Mouse (Mus musculus) limb, embryonic 10.5 days (tissue): Measurements from ENCODE around the gene Ulk4. TPM values are rescaled to one million over a fixed set of nuclear protein-coding genes. Genes with fewer than 3 reads are reported as not detected.
"Not testable (repeated sequence)": the region's sequence is repeated elsewhere in the genome, so short reads cannot be mapped to it uniquely, and the experiment has no call there.

ENCODE experiments used
- DNase-seq: peaks from one replicate; pipeline ENCODE4 v3.0.0-alpha.2; 2017; ENCODE audit warnings: low spot score
- H3K27ac ChIP-seq: fragments of 300-500 bp; sonication (generic); 2 replicates; pipeline ENCODE4 v1.5.1; 2016; ENCODE audit warnings: mild to moderate bottlenecking
- H3K27me3 ChIP-seq: fragments of 300-500 bp; sonication (generic); 2 replicates; pipeline ENCODE4 v1.6.1; 2016; ENCODE audit warnings: low read depth, mild to moderate bottlenecking; ENCODE audit not compliant: poor library complexity, severe bottlenecking
- H3K36me3 ChIP-seq: fragments of 300-500 bp; sonication (generic); 2 replicates; pipeline ENCODE4 v1.6.1; 2016; ENCODE audit warnings: mild to moderate bottlenecking, moderate library complexity
- H3K4me1 ChIP-seq: fragments of 300-500 bp; sonication (generic); 2 replicates; pipeline ENCODE4 v1.6.1; 2016
- H3K4me3 ChIP-seq: fragments of 300-500 bp; sonication (generic); 2 replicates; pipeline ENCODE4 v1.5.1; 2016; ENCODE audit warnings: mild to moderate bottlenecking, moderate library complexity
- H3K9me3 ChIP-seq: fragments of 300-500 bp; sonication (generic); replicated peaks from 2 replicates; pipeline ENCODE4 v1.6.1; 2016; ENCODE audit warnings: mild to moderate bottlenecking
- WGBS: fragments of 180-500 bp; shearing (Covaris S2); methylation state at CpG from one replicate; pipeline ENCODE4 v1.1.7; 2016; 5-methylcytosine and 5-hydroxymethylcytosine counted together
- polyA plus RNA-seq: library from polyadenylated mRNA; unstranded; fragments of >200 nt; fragmentation: Nextera tagmentation; extraction: Ambion mirVana; gene quantifications from 2 replicates; pipeline ENCODE4 v1.2.1, GENCODE M21; 2016

Ulk4 gene
- polyA plus RNA-seq, 1 experiment from 2014 or later: 140 TPM

GRCm38 (mm10) chr9:120932797-120933586, 344.0 kb downstream of the Ulk4 start:
- Histone ChIP-seq H3K36me3 (peaks cover 9% of the 10 kb centered on the region), H3K27me3 (no peaks in the 10 kb centered on the region), H3K4me3 (peak overlapping the region; percentile 93), H3K4me1 (peaks cover 40% of the 10 kb centered on the region), H3K9me3 (no peaks in the 10 kb centered on the region), H3K27ac (peak overlapping the region; percentile 98)
- 6% methylated on average over 78 of the region's 78 CpGs for WGBS
- peak; percentile 99 for DNase-seq

- no peak for DNase-seq
- H3K4me1 ChIP-seq: peaks cover 33% of the 10 kb centered on the region
- WGBS: 76% methylated on average over 6 of the region's 6 CpGs
- H3K36me3 ChIP-seq: peaks cover 3% of the 10 kb centered on the region
- peak overlapping the region; percentile 98; the same call in 1 of the 2 replicates for H3K27ac ChIP-seq
- no peaks in the 10 kb centered on the region for H3K9me3 ChIP-seq
- H3K27me3 ChIP-seq: no peaks in the 10 kb centered on the region
- H3K4me3 ChIP-seq: no peak overlapping the region
Measured at GRCm38 (mm10) chr9:120932371-120932770, 344.6 kb downstream of the Ulk4 start.

DNA sequence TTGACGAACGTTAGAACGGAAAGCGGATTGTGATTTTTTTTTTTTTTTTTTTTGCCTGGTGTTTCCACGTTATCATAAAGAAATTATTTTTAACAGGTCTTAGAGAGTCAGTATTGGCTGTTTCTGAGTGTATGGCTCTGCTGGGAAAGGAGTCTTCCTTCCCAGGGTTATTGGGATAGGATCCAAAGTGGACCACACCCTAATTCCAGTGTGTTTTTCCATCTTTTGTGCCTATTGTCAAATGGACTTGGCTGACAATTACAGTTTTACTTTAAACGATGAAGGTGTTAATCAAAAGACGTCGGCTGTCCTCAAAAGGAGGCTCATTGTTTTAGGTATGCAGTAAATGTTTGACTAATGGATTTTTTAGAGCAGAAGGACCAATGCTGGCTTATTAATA, 346.2 kb downstream of the Ulk4 start:
- Histone ChIP-seq H3K9me3 (no peaks in the 10 kb centered on the region), H3K36me3 (no peaks in the 10 kb centered on the region), H3K4me1 (peaks cover 26% of the 10 kb centered on the region), H3K4me3 (no peak overlapping the region), H3K27me3 (no peaks in the 10 kb centered on the region), H3K27ac (no peak overlapping the region)
- no peak for DNase-seq
- WGBS: 89% methylated on average over 8 of the region's 8 CpGs

DNA sequence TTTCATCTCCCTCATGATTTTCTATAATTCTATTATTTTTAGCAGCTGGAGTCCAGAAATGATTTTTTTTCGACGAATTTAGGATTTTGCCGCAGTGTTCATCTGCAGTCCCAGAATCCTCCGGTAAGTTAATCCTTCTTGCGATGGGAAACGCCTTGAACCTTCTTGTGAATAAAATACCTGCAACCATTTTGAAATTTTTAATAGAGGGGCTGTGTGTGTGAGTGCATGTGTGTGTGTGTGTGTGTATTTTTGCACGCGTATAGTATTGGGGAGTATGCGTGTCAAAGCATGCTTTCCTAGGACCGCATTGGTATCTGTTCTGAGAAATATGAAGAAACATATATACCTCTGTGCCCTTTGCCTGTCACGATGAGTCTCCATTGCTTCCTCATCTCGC, 347.0 kb downstream of the Ulk4 start:
- Histone ChIP-seq H3K4me3 (no peak overlapping the region), H3K4me1 (peaks cover 18% of the 10 kb centered on the region), H3K27ac (no peak overlapping the region), H3K36me3 (no peaks in the 10 kb centered on the region), H3K27me3 (no peaks in the 10 kb centered on the region), H3K9me3 (no peaks in the 10 kb centered on the region)
- 97% methylated on average over 12 of the region's 12 CpGs for WGBS
- DNase-seq: no peak

GRCm38 (mm10) chr9:120929081-120929480, 347.9 kb downstream of the Ulk4 start, which contains the start of gene Ctnnb1:
Ctnnb1 (plus strand) TSS chr9:120929216.
- Histone ChIP-seq H3K4me1 (peaks cover 15% of the 10 kb centered on the region), H3K27ac (no peak within 1 kb of the TSS), H3K9me3 (no peaks in the 10 kb centered on the region), H3K4me3 (no peak within 1 kb of the TSS), H3K27me3 (no peaks in the 10 kb centered on the region), H3K36me3 (no peaks in the 10 kb centered on the region)
- 87% methylated on average over 11 of the region's 11 CpGs for WGBS
- DNase-seq: no peak

- Histone ChIP-seq H3K4me1 (peaks cover 7% of the 10 kb centered on the region), H3K9me3 (no peaks in the 10 kb centered on the region), H3K27me3 (no peaks in the 10 kb centered on the region), H3K36me3 (no peaks in the 10 kb centered on the region), H3K4me3 (no peak overlapping the region), H3K27ac (no peak overlapping the region)
- DNase-seq: no peak
- WGBS: 28% methylated on average over 9 of the region's 9 CpGs
Measured at GRCm38 (mm10) chr9:120926939-120927606, 349.9 kb downstream of the Ulk4 start.

DNA sequence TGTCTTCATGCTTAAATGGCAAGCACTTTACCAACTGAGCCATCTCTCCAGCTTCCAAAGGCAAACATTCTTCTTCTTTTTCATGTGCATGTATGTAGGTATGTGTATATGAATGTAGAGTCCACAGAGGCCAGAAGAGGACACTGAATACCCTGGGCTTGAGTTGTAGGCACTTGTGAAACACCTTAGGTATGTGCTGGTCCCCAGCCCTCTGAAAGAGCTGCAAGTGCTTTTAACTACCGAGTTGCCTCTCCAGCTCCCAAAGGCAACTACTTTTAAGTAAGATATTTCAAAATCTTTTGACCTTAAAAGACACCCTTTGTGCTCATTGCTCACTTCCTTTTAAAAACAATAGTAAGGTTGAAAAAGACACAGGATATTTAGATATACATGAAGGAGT, 350.9 kb downstream of the Ulk4 start:
- 64% methylated on average over 1 of the region's 1 CpGs for WGBS
- H3K27me3 ChIP-seq: no peaks in the 10 kb centered on the region
- no peak overlapping the region for H3K27ac ChIP-seq
- no peak for DNase-seq
- no peaks in the 10 kb centered on the region for H3K36me3 ChIP-seq
- peaks cover 6% of the 10 kb centered on the region for H3K4me1 ChIP-seq
- no peaks in the 10 kb centered on the region for H3K9me3 ChIP-seq
- no peak overlapping the region for H3K4me3 ChIP-seq

DNA sequence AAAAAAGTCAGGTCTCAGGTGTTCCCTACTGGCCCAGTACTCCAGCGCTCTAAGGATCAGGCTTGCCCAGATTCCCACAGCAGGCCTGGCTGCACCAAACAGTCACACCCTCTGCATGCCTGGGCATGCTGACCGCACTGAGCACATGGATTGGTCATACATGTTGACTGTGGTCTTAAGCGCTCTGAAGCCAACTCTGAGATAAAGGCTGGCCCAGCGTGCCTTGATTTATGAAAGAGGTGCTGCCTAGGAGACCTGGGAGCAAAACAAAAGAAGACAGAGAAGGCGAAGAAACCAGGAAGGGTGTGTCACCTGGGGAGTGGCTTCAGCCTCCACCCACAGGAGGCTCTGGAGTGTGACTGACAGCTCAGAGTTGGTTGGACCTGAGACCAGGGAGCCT, 357.9 kb downstream of the Ulk4 start:
- DNase-seq: no peak
- WGBS: 76% methylated on average over 5 of the region's 5 CpGs
- H3K27ac ChIP-seq: 0 out of 2 replicates have a peak overlapping the region, but pooled peaks have one; percentile 15

GRCm38 (mm10) chr9:120918642-120919041, 358.4 kb downstream of the Ulk4 start:
- Histone ChIP-seq H3K36me3 (no peaks in the 10 kb centered on the region), H3K27ac (no peak overlapping the region), H3K4me1 (no peaks in the 10 kb centered on the region), H3K4me3 (no peak overlapping the region), H3K27me3 (no peaks in the 10 kb centered on the region), H3K9me3 (no peaks in the 10 kb centered on the region; the same call in 1 of the 2 replicates)
- no peak for DNase-seq
- WGBS: 66% methylated on average over 6 of the region's 6 CpGs

More for the DNA sequence above, 357.9 kb downstream of the Ulk4 start:
- Histone ChIP-seq H3K36me3 (no peaks in the 10 kb centered on the region), H3K27me3 (no peaks in the 10 kb centered on the region), H3K4me3 (no peak overlapping the region), H3K4me1 (no peaks in the 10 kb centered on the region), H3K9me3 (no peaks in the 10 kb centered on the region; the same call in 1 of the 2 replicates)

GRCm38 (mm10) chr9:120918211-120918610, 358.8 kb downstream of the Ulk4 start:
- no peak overlapping the region for H3K4me3 ChIP-seq
- WGBS: 90% methylated on average over 5 of the region's 5 CpGs
- no peaks in the 10 kb centered on the region for H3K4me1 ChIP-seq
- H3K9me3 ChIP-seq: no peaks in the 10 kb centered on the region; the same call in 1 of the 2 replicates
- no peaks in the 10 kb centered on the region for H3K27me3 ChIP-seq
- no peak for DNase-seq
- no peak overlapping the region for H3K27ac ChIP-seq
- no peaks in the 10 kb centered on the region for H3K36me3 ChIP-seq

DNA sequence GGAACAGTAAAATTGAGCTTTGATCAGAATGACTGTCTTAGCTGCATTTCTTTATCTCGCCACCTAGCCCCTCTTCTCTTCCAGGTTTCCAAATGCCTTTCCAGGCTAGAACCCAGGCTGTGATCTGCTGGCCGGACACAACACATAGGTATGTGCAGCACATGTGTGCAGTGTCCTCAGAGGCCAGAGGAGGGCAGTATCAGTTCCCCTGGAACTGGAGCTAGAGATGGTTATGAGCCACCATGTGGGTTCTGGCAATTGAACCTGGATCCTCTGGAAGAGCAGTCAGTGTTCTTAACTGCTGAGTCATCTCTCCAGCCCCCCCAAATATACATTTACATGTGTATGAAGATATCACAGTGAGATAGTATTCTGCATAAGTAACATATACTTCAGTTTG, 359.4 kb downstream of the Ulk4 start:
- H3K27me3 ChIP-seq, H3K4me1 ChIP-seq, H3K27ac ChIP-seq, H3K9me3 ChIP-seq, H3K4me3 ChIP-seq, H3K36me3 ChIP-seq, DNase-seq: not testable (repeated sequence)
- 93% methylated on average over 2 of the region's 2 CpGs for WGBS

- Histone ChIP-seq H3K27ac (no peak overlapping the region), H3K4me1 (no peaks in the 10 kb centered on the region), H3K27me3 (no peaks in the 10 kb centered on the region), H3K36me3 (no peaks in the 10 kb centered on the region), H3K9me3 (no peaks in the 10 kb centered on the region; the same call in 1 of the 2 replicates), H3K4me3 (no peak overlapping the region)
- 88% methylated on average over 14 of the region's 14 CpGs for WGBS
- no peak for DNase-seq
Measured at GRCm38 (mm10) chr9:120914877-120915459, 362.0 kb downstream of the Ulk4 start.

GRCm38 (mm10) chr9:120914429-120914828, 362.6 kb downstream of the Ulk4 start:
- DNase-seq: no peak
- Histone ChIP-seq H3K27me3 (no peaks in the 10 kb centered on the region), H3K9me3 (no peaks in the 10 kb centered on the region; the same call in 1 of the 2 replicates), H3K27ac (no peak overlapping the region), H3K4me3 (no peak overlapping the region), H3K36me3 (no peaks in the 10 kb centered on the region), H3K4me1 (no peaks in the 10 kb centered on the region)
- 87% methylated on average over 4 of the region's 4 CpGs for WGBS
